Mouse (Mus musculus): Measurements from ENCODE around the gene Rad51c.
A peak's percentile ranks its signal among the peaks of the same experiment; 100 is the strongest.
"Not testable (repeated sequence)": the region's sequence is repeated elsewhere in the genome, so short reads cannot be mapped to it uniquely, and the experiment has no call there.

Rad51c gene

DNA sequence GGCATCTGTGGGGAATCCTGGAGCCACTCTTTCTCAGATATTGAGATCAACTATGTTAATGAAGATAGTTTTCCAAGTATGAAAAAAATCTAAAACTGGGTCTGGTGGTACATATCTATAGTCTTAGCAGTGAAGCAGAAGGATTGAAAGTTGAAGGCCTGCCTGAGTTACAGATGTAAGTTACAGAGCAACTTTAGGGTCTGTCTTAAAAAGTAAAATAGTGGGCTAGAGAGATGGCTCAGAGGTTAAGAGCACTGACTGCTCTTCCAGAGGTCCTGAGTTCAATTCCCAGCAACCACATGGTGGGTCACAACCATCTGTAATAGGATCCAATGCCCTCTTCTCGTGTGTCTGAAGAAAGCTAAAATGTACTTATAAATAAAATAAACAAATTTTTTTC, 27.7 kb upstream of the Rad51c start:
- DNase-seq (ENCODE audit: low read depth), result no peak

DNA sequence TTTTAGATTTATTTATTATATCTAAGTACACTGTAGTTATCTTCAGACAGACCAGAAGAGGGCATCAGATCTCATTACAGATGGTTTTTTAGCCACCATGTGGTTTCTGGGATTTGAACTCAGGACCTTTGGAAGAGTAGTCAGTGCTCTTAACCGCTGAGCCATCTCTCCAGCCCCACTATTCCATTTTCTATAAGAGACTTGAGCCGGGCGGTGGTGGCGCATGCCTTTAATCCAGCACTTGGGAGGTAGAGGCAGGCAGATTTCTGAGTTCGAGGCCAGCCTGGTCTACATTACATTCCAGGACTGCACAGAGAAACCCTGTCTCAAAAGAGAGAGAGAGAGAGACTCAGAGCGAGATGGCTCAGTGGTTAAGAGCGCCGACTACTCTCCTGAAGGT, 27.1 kb upstream of the Rad51c start:
- not testable (repeated sequence) for DNase-seq (ENCODE audit: low read depth)

DNA sequence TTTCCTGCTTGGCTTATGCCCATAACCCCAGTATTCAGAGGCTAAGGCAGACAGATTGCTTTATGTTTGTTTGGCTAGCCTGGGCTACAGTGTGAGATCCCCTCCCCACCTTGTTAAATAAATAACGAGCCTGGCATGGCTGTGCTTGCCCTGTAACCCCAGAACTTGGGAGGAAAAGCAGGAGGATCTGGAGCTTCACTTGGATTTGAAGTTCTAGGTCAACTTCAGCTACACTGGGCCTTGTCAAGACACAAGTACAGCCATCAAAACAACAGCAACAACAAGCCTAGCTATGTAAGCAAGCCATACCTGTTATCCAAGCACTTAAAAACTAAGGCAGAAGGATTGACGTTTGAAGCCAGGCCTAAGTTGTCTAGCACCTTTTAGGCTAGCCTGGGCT, 25.6 kb upstream of the Rad51c start:
- no peak for DNase-seq (ENCODE audit: low read depth)

DNA sequence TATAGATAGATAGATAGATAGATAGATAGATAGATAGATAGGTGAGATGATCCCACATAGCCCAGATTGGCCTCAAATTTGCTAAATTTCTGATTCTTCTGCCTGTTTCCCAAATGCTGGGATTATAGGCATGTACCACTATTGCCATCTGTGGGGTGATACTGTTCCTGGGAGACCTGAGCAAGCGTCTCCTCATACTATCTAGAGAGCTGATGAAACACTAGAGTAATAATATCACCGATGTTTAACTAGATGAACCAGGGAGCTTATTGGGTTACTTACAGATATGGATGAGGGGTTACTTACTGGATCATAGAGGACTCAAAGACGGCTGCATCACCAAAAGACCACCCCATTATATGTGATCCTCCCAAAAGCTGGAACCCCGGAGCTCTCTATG, 24.6 kb upstream of the Rad51c start:
- DNase-seq (ENCODE audit: low read depth), result no peak

DNA sequence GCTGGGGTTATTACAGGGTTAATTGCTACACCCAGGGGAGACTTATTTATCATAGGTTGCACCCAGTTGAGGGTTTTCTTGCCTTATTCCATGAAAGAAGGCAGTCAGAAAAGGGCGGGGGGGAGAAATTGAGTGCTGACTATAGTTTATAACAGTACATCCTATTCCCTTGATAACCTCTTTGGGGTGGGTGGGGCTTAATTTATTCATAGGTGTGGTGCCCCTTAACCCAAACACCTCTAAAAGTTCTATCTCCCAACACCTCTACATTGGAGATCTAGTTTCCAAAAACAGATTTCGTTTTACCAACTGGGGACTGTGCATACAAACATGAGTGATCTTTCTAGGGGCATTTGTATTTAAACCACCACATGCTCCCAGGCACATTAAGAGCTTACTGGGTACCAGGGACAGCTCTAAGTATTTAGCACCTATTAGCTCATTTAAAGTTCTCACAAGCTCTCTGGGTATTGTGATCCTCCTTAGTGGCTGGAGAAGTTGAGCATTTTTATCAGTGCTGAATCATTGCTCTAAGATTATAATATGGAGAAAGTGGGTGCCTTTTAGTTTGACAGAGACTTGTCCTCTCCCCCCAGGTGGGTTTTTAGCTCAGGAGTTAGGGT, 23.4 kb upstream of the Rad51c start:
- DNase-seq (ENCODE audit: low read depth), result peak; percentile 46

DNA sequence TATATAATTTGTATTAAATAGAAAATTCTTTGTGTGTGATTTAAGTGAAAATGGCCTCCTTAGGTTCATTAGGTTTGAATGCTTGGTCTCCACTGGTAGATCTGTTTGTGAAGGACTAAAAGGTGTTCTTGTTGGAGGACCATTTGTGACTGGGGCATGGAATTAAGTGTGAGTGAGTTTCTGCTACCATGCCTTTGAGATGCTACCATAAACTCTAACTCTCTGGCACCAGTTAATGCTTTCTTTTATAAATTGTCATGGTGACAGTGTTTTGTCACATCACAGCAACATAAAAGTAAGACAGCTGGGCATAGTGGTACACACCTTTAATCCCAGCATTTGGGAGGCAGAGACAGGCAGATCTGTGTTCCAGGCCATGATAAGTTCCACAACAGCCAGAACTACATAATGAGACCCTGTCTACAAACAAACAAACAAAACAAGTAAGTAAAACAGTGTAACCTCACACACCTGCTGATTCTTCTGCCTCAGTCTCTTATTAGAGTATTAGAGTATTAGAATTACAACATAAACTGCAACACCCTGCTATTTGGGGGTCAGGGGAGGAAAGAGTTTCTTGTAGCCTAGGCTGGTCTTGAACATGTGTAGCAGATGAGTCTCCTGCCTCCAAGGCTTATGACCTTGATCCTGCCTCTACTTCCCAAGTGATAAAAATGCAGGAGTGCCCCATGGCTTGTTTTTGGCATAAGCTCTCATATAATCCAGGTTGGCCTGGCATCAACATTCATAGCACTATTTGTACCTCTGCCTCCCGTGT, 22.7 kb upstream of the Rad51c start:
- DNase-seq (ENCODE audit: low read depth), result peak; percentile 75

DNA sequence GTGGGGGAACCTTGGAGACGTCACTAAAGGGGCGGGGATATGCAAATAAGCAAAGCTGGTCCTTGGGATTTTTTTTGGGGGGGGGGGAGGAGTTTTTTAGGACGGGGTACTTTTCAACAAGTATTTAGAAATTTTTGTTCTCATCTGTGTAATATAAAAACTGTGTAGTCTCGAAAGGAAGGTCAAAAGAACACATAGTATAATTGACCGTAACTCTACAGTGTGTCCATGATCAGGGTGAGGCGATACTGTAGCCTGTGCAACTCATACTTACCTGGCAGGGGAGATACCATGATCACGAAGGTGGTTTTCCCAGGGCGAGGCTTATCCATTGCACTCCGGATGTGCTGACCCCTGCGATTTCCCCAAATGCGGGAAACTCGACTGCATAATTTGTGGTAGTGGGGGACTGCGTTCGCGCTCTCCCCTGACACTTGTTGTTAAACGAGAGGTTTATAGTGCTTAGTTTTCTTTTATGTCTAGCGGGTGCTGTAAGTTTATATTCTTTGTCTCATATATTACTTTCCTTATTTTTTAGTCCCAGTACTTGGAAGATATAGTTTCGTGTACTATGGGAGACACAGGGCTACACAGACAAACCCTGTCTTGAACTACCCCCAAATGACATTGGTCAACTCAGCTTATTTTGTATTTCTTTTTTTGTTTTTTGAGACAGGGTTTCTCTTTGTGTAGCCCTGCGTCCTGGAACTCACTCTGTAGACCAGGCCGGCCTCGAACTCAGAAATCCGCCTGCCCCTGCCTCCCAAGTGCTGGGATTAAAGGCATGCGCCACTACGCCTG, 21.9 kb upstream of the Rad51c start:
- DNase-seq (ENCODE audit: low read depth), result peak; percentile 98

DNA sequence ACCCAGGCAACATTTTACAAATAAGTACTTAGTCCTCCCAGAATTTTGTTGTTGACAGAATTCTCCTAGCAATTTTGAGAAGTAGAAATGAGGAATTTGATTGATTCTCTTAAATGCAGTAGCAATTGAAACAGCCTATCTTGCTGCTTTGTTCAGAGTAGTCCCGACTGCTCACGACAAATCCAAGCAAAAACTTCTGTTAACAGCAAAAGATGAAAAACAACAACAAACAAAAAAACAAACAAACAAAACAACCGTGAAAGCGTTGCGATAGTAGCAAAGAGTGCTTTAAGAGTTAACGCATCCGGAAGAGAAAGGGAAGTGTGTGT, 21.3 kb upstream of the Rad51c start:
- DNase-seq (ENCODE audit: low read depth), result no peak

DNA sequence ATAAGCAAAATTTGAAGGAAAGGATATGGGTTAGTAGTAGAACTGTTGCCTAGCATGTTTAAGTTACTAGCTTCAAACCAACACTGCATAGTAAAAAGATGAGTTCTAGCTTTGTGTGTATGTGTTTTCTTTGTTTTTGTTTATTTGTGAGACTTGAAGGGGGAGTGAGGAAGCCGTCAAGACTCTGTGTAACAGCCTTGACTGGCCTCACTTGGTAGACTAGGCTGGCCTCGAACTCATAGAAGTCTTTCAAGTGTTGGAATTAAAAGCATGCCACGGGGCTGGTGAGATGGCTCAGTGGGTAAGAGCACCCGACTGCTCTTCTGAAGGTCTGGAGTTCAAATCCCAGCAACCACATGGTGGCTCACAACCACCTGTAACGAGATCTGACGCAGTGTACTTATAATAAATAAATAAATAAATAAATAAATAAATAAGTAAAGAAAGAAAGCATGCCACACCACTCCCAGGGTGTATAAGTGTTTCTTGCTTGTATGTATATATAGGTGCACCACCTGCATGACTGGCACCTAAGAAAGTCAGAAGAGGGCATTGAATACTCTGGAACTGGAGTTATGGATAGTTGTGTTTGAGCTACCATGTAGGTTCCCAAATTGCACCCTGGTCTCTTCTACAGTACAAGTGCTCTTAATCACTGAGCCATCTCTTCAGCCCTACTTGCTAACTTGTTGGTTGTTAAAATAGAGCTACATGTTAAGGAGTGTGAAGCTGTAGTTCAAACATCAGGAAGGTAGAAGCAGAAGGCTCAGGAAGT, 19.0 kb upstream of the Rad51c start:
- DNase-seq (ENCODE audit: low read depth), result peak; percentile 45

DNA sequence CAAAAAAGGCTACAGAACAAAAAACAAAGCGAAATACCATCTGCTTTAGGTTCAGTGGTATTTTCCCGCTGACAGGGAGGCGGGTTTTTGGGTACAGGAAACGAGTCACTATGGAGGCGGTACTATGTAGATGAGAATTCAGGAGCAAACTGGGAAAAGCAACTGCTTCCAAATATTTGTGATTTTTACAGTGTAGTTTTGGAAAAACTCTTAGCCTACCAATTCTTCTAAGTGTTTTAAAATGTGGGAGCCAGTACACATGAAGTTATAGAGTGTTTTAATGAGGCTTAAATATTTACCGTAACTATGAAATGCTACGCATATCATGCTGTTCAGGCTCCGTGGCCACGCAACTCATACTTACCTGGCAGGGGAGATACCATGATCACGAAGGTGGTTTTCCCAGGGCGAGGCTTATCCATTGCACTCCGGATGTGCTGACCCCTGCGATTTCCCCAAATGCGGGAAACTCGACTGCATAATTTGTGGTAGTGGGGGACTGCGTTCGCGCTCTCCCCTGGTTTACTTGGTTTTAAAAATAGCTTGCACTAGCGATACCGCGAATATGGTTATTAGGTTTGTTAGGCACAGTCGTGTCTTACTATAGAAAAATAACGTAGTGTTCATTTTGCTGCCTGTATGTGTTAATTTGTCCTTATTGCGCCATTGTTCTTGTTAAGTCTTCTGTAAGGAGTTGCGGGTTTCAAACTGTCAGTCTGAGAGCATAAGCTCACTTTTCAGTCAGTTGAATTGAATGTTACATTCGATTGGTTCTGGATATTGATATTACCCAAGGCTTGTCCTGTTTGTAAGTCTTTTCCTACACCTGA, 18.0 kb upstream of the Rad51c start:
- peak; percentile 97 for DNase-seq (ENCODE audit: low read depth)

DNA sequence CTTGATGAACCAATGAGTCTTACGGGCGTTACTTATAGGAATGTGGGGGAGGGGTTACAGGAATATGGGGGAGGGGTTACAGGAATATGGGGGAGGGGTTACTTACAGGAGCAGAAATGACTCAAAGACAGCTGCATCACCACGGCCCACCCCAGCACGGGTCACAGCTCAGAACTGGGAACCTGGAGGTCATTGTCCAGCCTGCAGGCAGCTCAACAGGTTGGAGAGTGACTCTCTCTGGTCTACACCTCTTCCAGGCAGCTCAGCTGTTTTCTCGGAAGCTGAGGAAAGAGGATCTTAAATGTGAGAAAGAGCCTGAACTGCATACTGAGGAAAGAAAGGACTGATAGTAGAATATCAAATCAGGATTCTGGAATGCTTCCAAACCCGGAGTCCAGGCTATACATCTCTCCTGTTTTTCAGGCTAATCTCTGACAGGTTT, 17.0 kb upstream of the Rad51c start:
- no peak for DNase-seq (ENCODE audit: low read depth)

DNA sequence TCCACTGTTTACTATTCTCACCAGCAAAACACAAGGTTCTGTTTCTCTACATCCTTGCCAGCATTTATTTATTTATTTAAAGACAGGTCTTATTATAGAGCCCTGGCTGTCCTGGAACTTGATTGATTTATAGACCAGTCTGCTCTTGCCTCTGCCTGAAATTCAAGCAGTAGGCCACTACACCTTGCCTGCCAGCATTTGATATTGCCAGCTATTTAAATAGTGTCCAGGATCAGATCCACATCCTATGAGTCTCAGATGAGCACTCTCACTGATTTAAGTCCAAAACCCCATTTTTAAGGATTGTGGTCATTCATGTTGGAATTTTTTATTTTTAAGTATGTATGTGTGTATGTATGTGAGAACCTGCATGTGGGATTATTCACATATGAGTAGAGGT, 16.1 kb upstream of the Rad51c start:
- DNase-seq (ENCODE audit: low read depth), result no peak

DNA sequence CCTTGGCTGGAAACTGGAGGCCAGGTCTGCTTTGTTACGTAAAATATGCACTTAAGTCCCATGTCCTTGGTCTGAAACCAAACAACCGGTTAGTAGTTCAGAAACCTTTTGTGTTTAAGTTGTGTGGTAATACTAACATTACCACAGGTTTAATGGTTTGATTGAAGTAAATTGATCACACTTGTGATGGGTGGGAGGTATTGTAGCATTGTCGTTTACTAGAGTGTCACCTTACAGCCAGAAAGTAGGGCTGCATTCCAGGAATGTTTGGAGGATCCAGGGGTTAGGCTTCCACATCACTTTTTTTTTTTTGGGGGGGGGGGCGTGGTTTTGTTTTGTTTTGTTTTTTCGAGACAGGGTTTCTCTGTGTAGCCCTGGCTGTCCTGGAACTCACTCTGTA, 11.4 kb upstream of the Rad51c start:
- DNase-seq (ENCODE audit: low read depth), result no peak

DNA sequence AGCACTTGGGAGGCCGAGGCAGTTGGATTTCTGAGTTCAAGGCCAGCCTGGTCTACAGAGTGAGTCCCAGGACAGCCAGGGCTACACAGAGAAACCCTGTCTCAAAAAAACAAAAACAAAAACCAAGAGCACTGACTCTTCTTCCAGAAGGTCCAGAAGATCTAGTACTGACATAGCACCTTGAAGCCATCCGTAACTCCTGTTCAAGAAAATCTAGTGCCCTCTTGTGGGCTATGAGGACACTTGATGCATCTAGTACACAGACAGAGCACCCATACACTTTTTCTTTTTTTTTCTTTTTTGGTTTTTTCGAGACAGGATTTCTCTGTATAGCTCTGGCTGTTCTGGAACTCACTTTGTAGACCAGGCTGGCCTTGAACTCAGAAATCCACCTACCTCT, 8.7 kb upstream of the Rad51c start:
- peak; percentile 54 for DNase-seq (ENCODE audit: low read depth)

DNA sequence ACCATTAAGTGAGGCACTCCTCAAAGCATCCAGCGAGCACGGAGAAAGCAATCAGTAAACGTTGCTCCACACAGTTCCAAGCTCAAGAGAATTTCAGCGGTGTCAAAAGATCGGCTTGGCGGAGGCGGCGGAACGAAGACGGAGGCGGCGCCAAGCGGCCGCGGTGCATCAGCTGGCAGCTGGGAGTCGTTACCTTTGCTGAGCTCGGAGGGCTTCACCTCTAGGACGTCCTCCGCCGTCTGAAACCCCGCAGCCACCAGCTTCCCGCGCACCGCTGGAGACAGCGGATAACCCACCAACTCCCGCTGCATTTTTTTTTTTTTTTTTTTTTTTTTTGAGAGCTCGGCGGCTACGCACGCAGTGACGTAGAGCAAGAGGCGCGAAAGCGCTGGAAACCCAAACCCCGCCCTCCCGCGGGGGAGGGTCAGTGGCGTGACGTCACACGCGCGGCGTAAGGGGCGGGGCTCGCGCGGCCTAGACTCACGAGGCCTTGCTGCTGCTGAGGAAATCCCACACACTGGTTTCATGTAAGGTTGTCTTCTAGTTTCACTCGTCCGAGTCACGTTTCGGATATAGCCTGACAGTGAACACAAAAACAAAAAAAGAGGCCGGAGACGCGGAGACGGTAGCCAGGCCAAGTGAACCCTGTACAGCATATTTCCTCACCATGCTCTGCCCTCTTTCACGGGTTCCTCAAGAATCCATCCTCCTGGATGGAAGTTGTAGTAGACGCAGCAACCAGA, 472 bp downstream of the Rad51c start:
- DNase-seq (ENCODE audit: low read depth), result peak; percentile 99

DNA sequence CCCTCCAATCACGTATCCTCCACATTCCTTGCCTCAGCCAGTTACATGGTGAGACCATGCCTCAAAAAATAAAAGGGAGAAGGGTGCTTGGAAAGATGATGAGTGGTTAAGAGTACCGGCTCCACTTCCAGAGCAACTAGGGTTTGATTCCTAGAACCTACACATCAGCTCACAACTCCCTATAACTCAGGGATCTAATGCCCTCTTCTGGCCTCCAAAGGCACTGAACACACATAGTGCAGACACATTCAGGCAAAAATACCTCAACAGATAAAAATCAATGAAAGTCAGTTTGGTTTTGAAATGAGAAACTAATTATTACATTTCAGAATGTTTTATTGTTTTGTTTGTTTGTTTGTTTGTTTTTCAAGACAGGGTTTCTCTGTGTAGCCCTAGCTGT, 6.4 kb downstream of the Rad51c start:
- no peak for DNase-seq (ENCODE audit: low read depth)

DNA sequence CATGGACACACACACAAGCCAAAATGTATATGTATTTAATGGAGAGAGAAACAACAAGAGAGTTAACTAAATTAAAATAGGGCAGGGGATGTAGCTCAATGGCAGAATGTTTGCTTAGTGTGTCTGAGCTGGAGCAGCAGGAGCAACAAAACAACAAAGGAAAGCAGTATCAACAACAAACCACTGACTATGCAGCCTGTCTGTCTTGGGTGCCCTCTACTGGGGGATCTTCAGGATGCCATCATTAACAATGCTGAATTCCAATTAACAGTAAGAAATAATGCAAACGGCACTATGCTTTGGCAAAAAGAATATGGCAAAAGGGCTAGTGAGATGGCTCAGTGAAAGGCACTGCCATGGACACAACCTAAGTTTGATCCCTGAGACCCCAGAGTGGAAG, 10.9 kb downstream of the Rad51c start:
- DNase-seq (ENCODE audit: low read depth), result peak; percentile 57

DNA sequence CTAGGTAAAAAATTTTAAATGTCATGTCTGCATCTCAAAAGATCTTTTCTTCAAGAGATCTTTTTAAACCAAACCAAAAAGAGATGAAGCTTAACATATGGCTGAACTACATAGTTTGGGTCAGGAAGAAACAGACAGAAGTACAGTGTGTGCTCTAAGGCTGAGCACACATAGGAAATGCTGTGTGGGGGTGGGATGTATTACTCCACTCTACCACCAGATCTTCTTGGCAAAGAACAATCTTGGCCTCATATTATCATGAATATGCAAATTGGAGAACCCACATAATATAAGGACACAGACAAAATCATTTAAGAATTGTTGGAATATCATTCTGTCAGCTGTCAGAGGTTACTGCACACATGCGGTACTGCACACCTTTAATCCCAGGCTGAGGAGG, 19.1 kb downstream of the Rad51c start:
- no peak for DNase-seq (ENCODE audit: low read depth)

DNA sequence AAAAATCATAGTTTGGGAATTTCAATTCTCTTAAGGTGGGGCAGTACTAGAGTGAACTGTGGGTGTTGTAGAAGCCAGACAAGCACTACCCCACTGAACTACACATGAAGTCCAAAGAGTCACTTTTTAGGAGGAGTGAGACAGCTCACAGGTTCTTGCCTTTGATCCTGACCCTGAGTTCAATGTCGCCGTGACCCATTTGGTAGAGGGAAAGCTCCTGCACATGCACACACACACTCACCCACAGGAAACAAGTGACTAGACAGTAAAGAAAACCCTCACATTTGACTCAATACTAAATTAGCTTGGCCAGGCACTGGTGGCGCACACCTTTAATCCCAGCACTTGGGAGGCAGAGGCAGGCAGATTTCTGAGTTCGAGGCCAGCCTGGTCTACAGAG, 20.2 kb downstream of the Rad51c start:
- no peak for DNase-seq (ENCODE audit: low read depth)

DNA sequence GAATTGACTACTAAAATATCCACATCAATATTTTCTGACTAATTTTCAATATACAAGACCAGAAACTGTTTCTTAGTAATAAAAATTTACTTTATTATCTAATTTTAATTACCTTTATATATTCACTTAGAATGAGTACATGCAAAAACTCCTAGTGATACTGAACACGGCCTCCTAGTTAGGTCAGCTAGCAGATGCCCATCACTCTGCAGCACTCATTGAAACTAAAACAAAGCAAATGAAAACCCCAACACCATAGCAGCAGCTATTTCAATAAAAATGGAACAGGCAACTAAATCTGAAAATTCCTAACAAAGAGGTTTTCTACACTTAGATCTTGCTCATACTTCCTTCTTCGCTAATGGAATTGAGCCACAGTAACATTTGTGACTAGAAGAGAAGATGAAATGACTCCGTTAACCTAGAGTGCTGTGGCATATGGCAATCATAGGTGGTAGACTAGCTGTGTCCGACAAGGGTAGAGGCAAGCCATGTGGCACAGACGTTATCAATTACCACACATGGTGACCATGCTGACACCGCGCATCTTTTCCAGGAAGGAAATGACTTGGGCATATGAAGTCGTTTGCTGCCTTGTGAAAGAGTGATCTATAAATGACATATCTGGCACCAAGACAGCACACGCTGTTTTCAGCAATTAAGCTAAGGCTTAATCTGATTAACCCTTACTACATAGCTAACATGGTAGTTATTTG, 36.7 kb downstream of the Rad51c start:
- no peak for DNase-seq (ENCODE audit: low read depth)

All from induced T-regulatory cell, adult 2 months (primary cell).